Mouse (Mus musculus) adrenal gland, adult 10 weeks (tissue): ENCODE measurements around the gene Pltp. TPM values are rescaled to one million over a fixed set of nuclear protein-coding genes. Genes with fewer than 3 reads are reported as not detected.

Source experiments
- polyA plus RNA-seq: library from polyadenylated mRNA; stranded (reverse); fragments of 350-450 nt; fragmentation: Illumina TruSeq; extraction: RNeasy Lipid Tissue Mini Kit (QIAGEN cat#74804); gene quantifications from one replicate; pipeline ENCODE4 v1.2.3, GENCODE M21; 2014; ENCODE audit warnings: low read depth, low replicate concordance

Pltp gene
- 0.87 TPM for polyA plus RNA-seq

GRCm38 (mm10) chr2:164857101-164857821 lies at the start of gene Pltp:
Gene Pltp (minus strand): TSS chr2:164857711.

GRCm38 (mm10) chr2:164879228-164879567 lies 21.7 kb upstream of the Pltp start, which contains the start of gene Pcif1:
Gene Pcif1 (plus strand): TSS chr2:164879304.

GRCm38 (mm10) chr2:164833314-164833959 lies 24.1 kb downstream of the Pltp start, which contains the start of gene Neurl2:
Gene Neurl2 (minus strand): TSS chr2:164833456.

GRCm38 (mm10) chr2:164832748-164833301 lies 24.7 kb downstream of the Pltp start, which contains the start of gene Ctsa:
Gene Ctsa (plus strand): TSS chr2:164832873.

GRCm38 (mm10) chr2:164828437-164828836 lies 29.1 kb downstream of the Pltp start, which contains the start of gene Spata25:
Gene Spata25 (minus strand): TSS chr2:164828537.

GRCm38 (mm10) chr2:164822636-164823165 lies 34.8 kb downstream of the Pltp start, which contains the start of gene Zswim1:
Gene Zswim1 (plus strand): TSS chr2:164822686.

GRCm38 (mm10) chr2:164804533-164805331 lies 52.8 kb downstream of the Pltp start, which contains the start of the genes Acot8 and Zswim3:
Gene Acot8 (minus strand): TSS chr2:164804882.
Gene Zswim3 (plus strand): TSS chr2:164805098.

Other genes starting within 250 kb of the Pltp start
- gene Wfdc6b, start 244.2 kb downstream of the Pltp start, polyA plus RNA-seq: not detected
- gene Wfdc8, start 244.1 kb downstream of the Pltp start, polyA plus RNA-seq: not detected
- not detected for gene Wfdc16, start 218.9 kb downstream of the Pltp start, polyA plus RNA-seq
- not detected for gene Wfdc10, start 201.7 kb downstream of the Pltp start, polyA plus RNA-seq
- gene Wfdc9, start 201.1 kb downstream of the Pltp start, polyA plus RNA-seq: not detected
- not detected for gene Wfdc11, start 183.6 kb downstream of the Pltp start, polyA plus RNA-seq
- not detected for gene Wfdc13, start 172.6 kb downstream of the Pltp start, polyA plus RNA-seq
- gene Spint4, start 159.2 kb downstream of the Pltp start, polyA plus RNA-seq: not detected
- not detected for gene Spint5, start 142.4 kb downstream of the Pltp start, polyA plus RNA-seq
- gene Wfdc3, start 111.8 kb downstream of the Pltp start, polyA plus RNA-seq: 0.35 TPM
- gene Dnttip1, start 111.7 kb downstream of the Pltp start, polyA plus RNA-seq: 4.6 TPM
- 2.9 TPM for gene Ube2c, start 87.8 kb downstream of the Pltp start, polyA plus RNA-seq
- 8.5 TPM for gene Tnnc2, start 77.7 kb downstream of the Pltp start, polyA plus RNA-seq
- 3.9 TPM for gene Snx21, start 71.9 kb downstream of the Pltp start, polyA plus RNA-seq
- not detected for gene Acot8, start 52.8 kb downstream of the Pltp start, polyA plus RNA-seq
- 1.8 TPM for gene Zswim3, start 52.6 kb downstream of the Pltp start, polyA plus RNA-seq
- 4.4 TPM for gene Zswim1, start 35.0 kb downstream of the Pltp start, polyA plus RNA-seq
- gene Spata25, start 29.2 kb downstream of the Pltp start, polyA plus RNA-seq: not detected
- gene Ctsa, start 24.8 kb downstream of the Pltp start, polyA plus RNA-seq: 30.7 TPM
- gene Neurl2, start 24.3 kb downstream of the Pltp start, polyA plus RNA-seq: not detected
- 4.0 TPM for gene Pcif1, start 21.6 kb upstream of the Pltp start, polyA plus RNA-seq
- gene Zfp335, start 54.0 kb upstream of the Pltp start, polyA plus RNA-seq: 0.17 TPM
- not detected for gene Mmp9, start 83.1 kb upstream of the Pltp start, polyA plus RNA-seq
- gene Slc12a5, start 103.1 kb upstream of the Pltp start, polyA plus RNA-seq: 4.1 TPM
- 11.4 TPM for gene Ncoa5, start 177.2 kb upstream of the Pltp start, polyA plus RNA-seq
- 0.17 TPM for gene Cd40, start 197.9 kb upstream of the Pltp start, polyA plus RNA-seq
- not detected for gene 1700025C18Rik, start 233.0 kb upstream of the Pltp start, polyA plus RNA-seq